Mouse (Mus musculus) mature B cell (primary cell): Measurements from ENCODE around the gene Aarsd1.

Experiments
- in situ Hi-C: fragments of 300-500 bp; cut with MboI; formaldehyde crosslinking; loops from 2 replicates; pipeline ENCODE4 v1.14.3; 2019

The Aarsd1 gene

GRCm38 (mm10) chr11:101447786-101448185 is 30.4 kb upstream of the Aarsd1 start:
- in situ Hi-C loops, result loop anchor here (25.0 kb wide), 1 partner anchor 840 kb away; the partner anchor contains the start of genes Atxn7l3 and Tmub2

DNA sequence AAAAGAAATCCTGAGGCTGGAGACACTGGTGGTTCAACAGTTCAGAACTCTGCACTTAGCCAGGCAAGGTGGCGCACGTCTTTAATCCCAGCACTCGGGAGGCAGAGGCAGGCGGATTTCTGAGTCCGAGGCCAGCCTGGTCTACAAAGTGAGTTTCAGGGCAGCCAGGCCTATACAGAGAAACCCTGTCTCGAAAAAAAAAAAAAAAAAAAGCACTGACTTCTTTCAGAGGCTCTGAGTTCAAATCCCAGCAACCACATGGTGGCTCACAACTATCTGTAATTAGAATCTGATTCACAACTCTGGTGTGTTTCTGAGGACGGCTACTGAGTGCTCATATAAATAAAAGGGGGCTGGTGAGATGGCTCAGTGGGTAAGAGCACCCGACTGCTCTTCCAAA is 29.4 kb upstream of the Aarsd1 start:
- in situ Hi-C loops, result loop anchor here (25.0 kb wide), 1 partner anchor 840 kb away; the partner anchor contains the start of genes Atxn7l3 and Tmub2

DNA sequence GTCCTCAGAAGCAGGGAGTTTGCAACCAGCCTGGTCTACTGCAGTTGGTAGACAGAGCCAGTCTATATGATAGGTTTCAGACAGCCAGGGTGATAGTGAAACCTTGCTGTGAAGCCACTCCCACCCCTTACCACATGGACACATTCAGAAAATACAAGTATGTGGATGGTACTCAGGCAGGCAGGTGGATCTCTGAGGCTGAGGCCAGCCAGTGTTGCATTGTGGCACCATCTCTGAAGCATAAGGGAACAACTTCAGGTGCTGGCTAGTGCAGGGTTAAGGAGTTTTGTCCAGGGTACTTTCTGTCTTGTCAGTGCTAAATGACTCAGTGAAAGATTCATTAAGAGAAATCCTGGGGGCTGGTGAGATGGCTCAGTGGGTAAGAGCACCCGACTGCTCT is 28.9 kb upstream of the Aarsd1 start:
- in situ Hi-C loops, result loop anchor here (25.0 kb wide), 1 partner anchor 841 kb away; the partner anchor contains the start of genes Atxn7l3 and Tmub2

DNA sequence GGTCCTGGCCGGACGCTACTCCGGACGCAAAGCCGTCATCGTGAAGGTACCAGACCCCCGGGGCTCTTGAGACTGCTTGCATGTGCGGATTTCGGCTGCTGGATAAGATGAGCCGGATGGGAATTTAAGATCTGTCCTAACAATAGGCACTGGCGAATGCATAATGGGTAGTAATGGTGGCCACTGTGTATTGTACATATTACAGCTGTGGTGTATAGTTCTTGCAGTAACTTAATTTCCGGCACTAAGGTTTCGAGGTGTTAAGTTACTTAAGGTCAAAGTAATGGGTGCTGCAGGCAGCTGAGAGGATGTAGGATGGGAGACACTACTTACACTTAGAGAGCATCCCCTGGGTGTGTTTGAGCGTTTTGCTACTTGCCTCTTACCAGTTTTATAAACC is 25.3 kb upstream of the Aarsd1 start:
- in situ Hi-C loops, result loop anchor here (25.0 kb wide), 1 partner anchor 845 kb away; the partner anchor contains the start of genes Atxn7l3 and Tmub2

GRCm38 (mm10) chr11:101442127-101442693 is 24.8 kb upstream of the Aarsd1 start, which contains the start of gene Rpl27:
Gene Rpl27 (plus strand): TSS chr11:101442298.
- in situ Hi-C loops, result loop anchor here (25.0 kb wide), 1 partner anchor 845 kb away; the partner anchor contains the start of genes Atxn7l3 and Tmub2

- in situ Hi-C loops, result loop anchor here (25.0 kb wide), 1 partner anchor 846 kb away; the partner anchor contains the start of genes Atxn7l3 and Tmub2
Observed at GRCm38 (mm10) chr11:101441450-101442126, 24.2 kb upstream of the Aarsd1 start.

- in situ Hi-C loops, result loop anchor here (25.0 kb wide), 1 partner anchor 849 kb away; the partner anchor contains the start of genes Atxn7l3 and Tmub2
Observed at GRCm38 (mm10) chr11:101438006-101438405, 20.6 kb upstream of the Aarsd1 start.

- in situ Hi-C loops, result loop anchor here (25.0 kb wide), 1 partner anchor 850 kb away; the partner anchor contains the start of genes Atxn7l3 and Tmub2
Observed at GRCm38 (mm10) chr11:101436916-101437315, 19.5 kb upstream of the Aarsd1 start.

- in situ Hi-C loops, result loop anchor here (25.0 kb wide), 1 partner anchor 851 kb away; the partner anchor contains the start of genes Atxn7l3 and Tmub2
Observed at GRCm38 (mm10) chr11:101435831-101436230, 18.4 kb upstream of the Aarsd1 start.

GRCm38 (mm10) chr11:101433396-101433795 is 16.0 kb upstream of the Aarsd1 start:
- in situ Hi-C loops, result loop anchor here (25.0 kb wide), 1 partner anchor 854 kb away; the partner anchor contains the start of genes Atxn7l3 and Tmub2

DNA sequence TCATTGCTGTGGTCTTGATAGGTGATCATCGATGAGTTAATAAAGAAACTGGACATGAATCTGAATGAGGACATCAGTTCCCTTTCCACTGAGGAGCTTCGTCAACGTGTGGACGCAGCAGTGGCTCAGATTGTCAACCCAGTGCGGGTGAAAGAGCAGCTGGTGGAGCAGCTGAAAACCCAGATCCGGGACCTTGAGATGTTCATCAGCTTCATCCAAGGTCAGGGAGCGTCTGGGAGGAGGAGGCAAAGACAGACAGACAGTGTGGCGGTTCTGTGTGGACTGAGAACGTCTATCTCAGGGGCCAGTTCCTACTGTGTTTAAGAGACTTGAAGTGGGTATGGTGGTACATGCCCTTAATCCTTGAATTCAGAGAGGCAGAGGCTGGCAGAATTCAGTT is 13.9 kb upstream of the Aarsd1 start:
- in situ Hi-C loops, result loop anchor here (25.0 kb wide), 1 partner anchor 856 kb away; the partner anchor contains the start of genes Atxn7l3 and Tmub2

DNA sequence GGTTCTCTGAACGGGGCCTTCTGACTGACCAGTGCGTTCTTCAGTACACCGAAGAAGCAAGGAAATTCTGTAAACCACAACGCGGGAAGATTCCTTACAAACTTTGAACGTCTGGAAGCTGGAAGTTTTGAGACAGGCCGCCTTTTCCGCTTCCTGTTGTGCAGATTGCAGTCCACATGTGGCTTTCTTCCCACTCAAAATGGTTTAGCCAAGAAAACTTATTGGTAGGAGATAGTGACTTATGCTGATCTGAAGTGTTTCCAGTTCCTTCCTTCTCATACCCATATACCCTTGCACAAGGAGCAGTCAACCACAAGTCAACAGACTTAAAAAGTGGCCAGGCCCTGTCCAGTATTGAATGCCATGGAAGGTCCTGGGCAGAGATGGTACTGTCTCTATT is 8.8 kb upstream of the Aarsd1 start:
- in situ Hi-C loops, result loop anchor here (25.0 kb wide), 1 partner anchor 861 kb away; the partner anchor contains the start of genes Atxn7l3 and Tmub2

- in situ Hi-C loops, result loop anchor here (25.0 kb wide), 1 partner anchor 862 kb away; the partner anchor contains the start of genes Atxn7l3 and Tmub2
Observed at GRCm38 (mm10) chr11:101424925-101425813, 7.8 kb upstream of the Aarsd1 start, which contains the start of the genes Rundc1 and Ptges3l. Gene Rundc1 (plus strand): TSS chr11:101425085. Gene Ptges3l (minus strand): TSS chr11:101425333.

DNA sequence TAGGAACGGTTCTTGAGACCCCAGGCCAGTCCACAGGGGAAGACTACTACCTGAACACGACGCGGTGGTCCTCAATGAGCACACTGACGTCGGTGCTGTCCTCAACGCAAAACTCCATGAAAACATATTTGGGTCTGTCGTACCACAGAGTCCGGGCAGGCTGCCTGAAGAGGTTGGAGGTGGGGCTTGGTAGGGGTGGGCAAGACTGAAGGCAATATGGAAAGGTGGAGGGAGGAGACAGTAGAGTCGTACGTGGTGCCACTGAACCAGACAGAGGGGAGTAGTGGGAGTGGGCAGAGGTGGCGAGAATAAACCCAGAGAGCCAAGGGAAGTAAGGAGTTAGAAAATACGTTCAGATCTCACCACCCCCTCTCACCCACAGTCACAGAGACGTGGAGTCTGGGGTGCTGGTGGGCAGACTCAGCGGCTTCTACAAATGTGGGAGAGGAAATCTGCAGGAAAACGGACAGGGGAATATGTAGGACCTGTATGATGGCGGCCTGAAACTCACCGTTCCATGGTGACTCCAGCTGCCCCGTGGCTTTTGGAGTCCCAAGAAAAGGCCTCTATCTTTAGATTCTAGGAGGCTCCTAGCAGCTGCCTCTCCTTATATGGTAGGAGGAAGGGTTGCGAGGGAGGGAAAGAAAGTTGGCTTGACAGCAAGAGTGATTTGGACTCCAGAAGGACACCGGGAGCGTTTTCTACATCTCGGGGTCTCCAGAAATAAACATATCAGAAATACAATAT is 6.9 kb upstream of the Aarsd1 start, which contains the start of gene Gm27029:
Gene Gm27029, minus strand, starts transcription at position 692 of the 747 bp plus-strand sequence.
- in situ Hi-C loops, result no loop called here

- in situ Hi-C loops, result no loop called here
Observed at GRCm38 (mm10) chr11:101420148-101420547, 2.7 kb upstream of the Aarsd1 start.

- in situ Hi-C loops, result no loop called here
Observed at GRCm38 (mm10) chr11:101419610-101420009, 2.2 kb upstream of the Aarsd1 start.

- in situ Hi-C loops, result no loop called here
Observed at GRCm38 (mm10) chr11:101418991-101419390, 1.6 kb upstream of the Aarsd1 start.

DNA sequence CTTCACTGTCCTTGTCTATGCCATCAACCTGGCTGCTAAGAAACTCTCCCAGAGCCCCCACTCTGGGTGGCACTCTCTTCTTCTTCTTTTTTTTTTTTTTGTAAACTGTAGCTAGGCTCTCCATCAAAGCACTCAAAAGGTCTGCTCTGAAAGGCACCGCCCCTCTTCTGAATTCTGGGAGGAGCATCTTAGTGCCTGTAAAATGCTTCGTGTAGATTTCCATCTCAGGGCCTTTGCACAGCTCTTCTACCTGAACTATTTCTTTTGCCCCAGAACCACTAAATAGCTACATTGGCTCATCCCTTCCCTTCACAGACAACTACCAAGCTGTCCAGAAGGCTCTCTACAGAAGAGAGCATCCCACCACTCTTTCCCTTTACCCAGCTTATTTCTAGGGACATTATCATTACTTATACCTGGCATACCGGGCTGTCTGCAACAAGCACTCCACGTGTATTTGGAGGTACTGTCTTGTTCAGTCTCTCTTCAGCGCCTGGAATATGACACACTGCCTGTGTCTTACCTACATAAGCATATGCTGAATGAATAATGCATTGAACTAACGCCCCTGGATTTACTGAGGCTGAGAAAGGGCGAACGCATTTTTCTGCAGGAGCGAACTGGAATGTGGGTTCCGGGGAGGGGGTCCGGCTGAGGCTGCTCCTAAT is 848 bp downstream of the Aarsd1 start:
- in situ Hi-C loops, result no loop called here

- in situ Hi-C loops, result no loop called here
Observed at GRCm38 (mm10) chr11:101415306-101415705, 2.1 kb downstream of the Aarsd1 start.

GRCm38 (mm10) chr11:101395110-101395509 is 22.3 kb downstream of the Aarsd1 start:
- in situ Hi-C loops, result no loop called here
